In genomic region chr7:16699042-16699441, GRCm38 (mm10) we compare ENCODE assay signal across 12 mouse cellular contexts. TPM values are rescaled to one million over a fixed set of nuclear protein-coding genes. Genes with fewer than 3 reads are reported as not detected.
DNase-seq lines count a peak whose midpoint lies in the region; TF ChIP-seq lines count a peak whose summit lies in the region.
"Had no signal": no experiment of that assay in that cellular context is flagged by ENCODE, and none has a peak within 500 bp of the region (broad histone marks: within the 10 kb centered on the region; RNA-seq: fewer than 3 reads in every experiment).

No protein-coding gene starts in this region.

- peak; percentile 9 for DNase-seq in heart, adult 8-10 months (ENCODE audit: low spot score)
- no peak for DNase-seq in heart, postnatal 10 days
- DNase-seq in thymus, adult 2 months, result peak; percentile 26
- DNase-seq in thymus, adult 18-20 months, result no peak
- peak; percentile 34 for DNase-seq in thymus, postnatal 4 days
- DNase-seq in neural tube, embryonic 10.5 days (ENCODE audit: extremely low spot score, low spot score), result no peak
- no peak for DNase-seq in cerebellum, postnatal 4 days (ENCODE audit: low spot score in 2 of 2)
- DNase-seq: adrenal gland, postnatal 36 days had no signal

- WGBS in thymus, adult 2 months, result 29% methylated on average over 2 of the region's 2 CpGs

- H3K27ac ChIP-seq in thymus, adult 2 months (ENCODE audit: control insufficient read depth, insufficient read depth, low read length), result no peak overlapping the region
- no peak overlapping the region for H3K27ac ChIP-seq in cortical plate, adult 2 months (ENCODE audit: insufficient read depth, low read length)
- H3K27ac ChIP-seq: hindbrain, embryonic 15.5 days; limb, embryonic 13.5 days; neural tube, embryonic 12.5 days had no signal

- TF ChIP-seq CTCF in thymus, adult 2 months (IDR thresholded peaks at IDR 0.05; ENCODE audit: borderline replicate concordance, control insufficient read depth, extremely low read depth, insufficient read depth, low read length, poor library complexity), result no peak
- TF ChIP-seq CTCF in cortical plate, adult 2 months (IDR thresholded peaks at IDR 0.05; ENCODE audit: extremely low read depth, insufficient read depth, low read length), result peak; percentile 50

- no peak for TF ChIP-seq POLR2A in thymus, adult 2 months (IDR thresholded peaks at IDR 0.05; ENCODE audit: control insufficient read depth, extremely low read depth, insufficient read depth, low read length, poor library complexity)
- no peak for TF ChIP-seq POLR2A in cortical plate, adult 2 months (IDR thresholded peaks at IDR 0.05; ENCODE audit: extremely low read depth, insufficient read depth, low read length)

- no peaks in the 10 kb centered on the region for H3K36me3 ChIP-seq in thymus, adult 2 months (ENCODE audit: control insufficient read depth, insufficient read depth, low read length)
- H3K36me3 ChIP-seq: hindbrain, embryonic 15.5 days; limb, embryonic 13.5 days; neural tube, embryonic 12.5 days had no signal

- H3K4me3 ChIP-seq in thymus, adult 2 months (ENCODE audit: control insufficient read depth, insufficient read depth, low read length), result no peak overlapping the region
- H3K4me3 ChIP-seq in cortical plate, adult 2 months (ENCODE audit: insufficient read depth, low read length), result no peak overlapping the region
- H3K4me3 ChIP-seq: hindbrain, embryonic 15.5 days; limb, embryonic 13.5 days; neural tube, embryonic 12.5 days had no signal

- intact Hi-C loops in heart, postnatal 10 days (cut with DNase I), result loop anchor here (1.0 kb wide), 1 partner anchor 29 kb away; no protein-coding TSS in a partner anchor

- no peaks in the 10 kb centered on the region for H3K27me3 ChIP-seq in thymus, adult 2 months (ENCODE audit: control insufficient read depth, insufficient read depth, low read length)
- H3K27me3 ChIP-seq: hindbrain, embryonic 15.5 days; limb, embryonic 13.5 days; neural tube, embryonic 12.5 days had no signal

- H3K4me1 ChIP-seq in thymus, adult 2 months (replicated peaks; ENCODE audit: control insufficient read depth, insufficient read depth, low read length), result no peaks in the 10 kb centered on the region
- H3K4me1 ChIP-seq in cortical plate, adult 2 months (ENCODE audit: control insufficient read depth, insufficient read depth, low read length), result no peaks in the 10 kb centered on the region
- H3K4me1 ChIP-seq: hindbrain, embryonic 15.5 days; limb, embryonic 13.5 days; neural tube, embryonic 12.5 days had no signal

RNA-seq across cellular contexts. Expression of gene Ceacam9, which starts 22.7 kb away (rescaled TPM):
- not detected for total RNA-seq in heart, adult 8-10 months (2022)
- not detected for total RNA-seq in heart, postnatal 10 days (2021)
- 0.07 TPM in 1 of 2 replicates, not detected in the other for polyA plus RNA-seq in thymus, adult 2 months (2012; rRNA removed)
- polyA plus RNA-seq in cortical plate, adult 2 months (2012; rRNA removed), result 0.26 and 0.52 TPM in 2 replicates
- total RNA-seq: adrenal gland, postnatal 36 days had no signal
- polyA plus RNA-seq: limb, embryonic 13.5 days; neural tube, embryonic 12.5 days had no signal

RNA-seq across cellular contexts. Expression of gene Ceacam15, which starts 23.5 kb away (rescaled TPM):
- not detected for total RNA-seq in heart, adult 8-10 months (2022)
- total RNA-seq in heart, postnatal 10 days (2021), result under 1 TPM in 1 of 2 experiments, not detected in 1; 0.31 TPM
- 0.75 and 0.84 TPM in 2 replicates for polyA plus RNA-seq in thymus, adult 2 months (2012; rRNA removed)
- polyA plus RNA-seq in cortical plate, adult 2 months (2012; rRNA removed), result 0.08 TPM in 1 of 2 replicates, not detected in the other
- total RNA-seq: adrenal gland, postnatal 36 days had no signal
- polyA plus RNA-seq: hindbrain, embryonic 15.5 days; limb, embryonic 13.5 days; neural tube, embryonic 12.5 days had no signal

RNA-seq across cellular contexts. Expression of gene Ap2s1, which starts 39.2 kb away (rescaled TPM):
- total RNA-seq in heart, adult 8-10 months (2022), result 10 to 100 TPM; 65.2 to 74.9 (median 70.8) TPM
- total RNA-seq in heart, postnatal 10 days (2021), result 100 to 1,000 TPM; 118 TPM
- polyA plus RNA-seq in thymus, adult 2 months (2012; rRNA removed), result 418 and 426 TPM in 2 replicates
- polyA plus RNA-seq in cortical plate, adult 2 months (2012; rRNA removed), result 526 and 561 TPM in 2 replicates

Comparison
In these comparisons a context has a peak if more than half of its experiments do, and no peak if none do; other contexts are left out.
1. DNase-seq: peak in heart, adult 8-10 months (single experiment), thymus, adult 2 months (single experiment) and thymus, postnatal 4 days (single experiment); none in heart, postnatal 10 days (0 of 2), thymus, adult 18-20 months (0 of 2), neural tube, embryonic 10.5 days (single experiment) and cerebellum, postnatal 4 days (0 of 2).